Mouse (Mus musculus): ENCODE results near the gene Rfc4. TPM values are rescaled to one million over a fixed set of nuclear protein-coding genes. Genes with fewer than 3 reads are reported as not detected.

Rfc4 gene
- 10 to 100 TPM; 34.9 to 37.4 TPM for total RNA-seq (2021)

DNA sequence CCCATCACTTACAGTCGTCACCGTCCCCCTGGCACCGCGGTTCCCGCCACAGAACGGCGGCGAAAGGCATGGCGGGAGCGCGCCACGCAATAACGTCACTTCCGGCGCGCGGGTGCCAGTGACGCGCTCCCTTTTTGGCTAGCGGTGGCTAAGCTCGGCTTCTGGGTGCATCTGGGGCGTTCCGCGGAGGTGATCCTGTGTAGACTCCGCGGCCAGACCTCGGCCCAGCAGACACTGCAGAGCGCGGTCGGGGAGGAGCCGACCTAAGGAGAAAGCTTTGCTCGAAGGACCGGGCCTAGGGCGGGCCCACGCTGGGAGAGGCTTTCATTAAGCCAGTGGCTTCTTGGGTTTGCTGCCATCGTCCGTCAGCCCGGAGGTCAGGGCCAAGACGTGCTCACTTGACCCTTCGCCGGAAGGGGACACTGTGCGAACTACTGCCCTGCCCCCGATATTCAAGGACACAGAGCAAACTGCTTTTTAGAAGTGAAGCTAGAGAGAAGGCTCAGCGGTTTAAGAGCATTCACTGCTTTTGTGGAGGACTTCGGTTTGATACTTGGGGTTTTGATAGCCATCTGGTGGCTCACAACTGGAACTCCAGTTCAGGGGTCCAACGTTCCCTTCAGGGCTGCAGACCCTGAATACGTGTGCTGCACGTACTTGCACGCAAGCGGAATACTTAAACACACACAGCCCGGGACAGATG, at the start of gene Rfc4:
Gene Rfc4, minus strand, starts transcription at position 65 of the 703 bp plus-strand sequence.
- peak; percentile 93 for DNase-seq

DNA sequence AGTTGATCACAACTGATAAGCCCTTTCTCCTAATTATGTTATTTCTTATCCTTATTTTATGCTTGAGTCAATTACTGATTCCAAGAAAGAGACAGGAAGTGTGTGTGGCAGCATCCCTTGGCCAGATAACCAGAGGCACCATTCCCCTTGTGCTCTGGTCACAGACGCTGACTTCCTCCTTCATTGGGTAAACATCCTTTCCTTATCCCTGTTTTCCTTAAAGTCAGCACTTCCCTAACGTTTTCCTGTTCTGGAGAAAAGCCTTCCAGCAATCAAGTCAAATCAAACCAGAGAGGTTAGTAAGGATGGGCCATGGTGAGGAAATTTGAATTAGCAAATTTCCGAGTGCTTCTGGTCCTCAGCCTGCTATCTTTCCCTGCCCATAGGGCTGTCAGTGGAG, 48.4 kb upstream of the Rfc4 start:
- DNase-seq: no peak

DNA sequence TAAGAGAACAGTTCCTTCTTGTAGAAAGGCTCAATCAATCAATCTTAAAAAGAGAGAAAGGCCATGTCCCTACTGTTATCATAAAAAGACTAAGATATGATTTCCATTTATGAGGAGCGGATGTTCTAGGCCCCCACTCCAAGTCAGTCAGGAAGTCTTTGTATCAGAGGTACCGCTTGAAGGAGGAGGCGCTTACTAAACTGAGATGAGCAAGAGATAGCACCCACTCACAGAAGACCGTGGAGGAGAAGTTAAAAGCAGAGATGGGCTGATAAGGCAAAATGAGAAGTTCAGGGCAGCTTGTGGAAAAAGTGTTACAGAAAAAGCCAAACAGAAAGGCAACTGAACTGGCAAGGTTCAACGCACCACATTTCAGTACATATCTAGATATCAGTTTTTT, 47.3 kb upstream of the Rfc4 start:
- no peak for DNase-seq

DNA sequence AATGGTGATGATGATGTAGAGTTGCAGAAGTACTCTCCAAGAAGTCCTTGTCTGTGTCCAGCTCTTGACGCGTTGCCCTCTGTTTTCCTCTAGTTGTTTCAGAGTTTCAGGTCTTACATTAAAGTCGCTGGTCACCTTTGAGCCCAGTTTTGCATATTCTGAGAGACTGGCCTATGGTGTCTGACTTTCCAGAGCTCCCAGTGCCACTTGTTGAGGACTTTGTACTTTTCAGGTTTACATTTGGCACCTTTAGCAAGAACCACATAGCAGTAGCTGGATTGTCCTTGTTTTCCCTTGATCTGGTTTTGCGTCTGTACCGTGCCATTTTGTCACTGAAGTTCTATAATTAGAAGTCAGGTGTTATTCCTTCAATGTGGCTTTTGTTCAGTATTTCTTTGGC, 46.4 kb upstream of the Rfc4 start:
- no peak for DNase-seq

DNA sequence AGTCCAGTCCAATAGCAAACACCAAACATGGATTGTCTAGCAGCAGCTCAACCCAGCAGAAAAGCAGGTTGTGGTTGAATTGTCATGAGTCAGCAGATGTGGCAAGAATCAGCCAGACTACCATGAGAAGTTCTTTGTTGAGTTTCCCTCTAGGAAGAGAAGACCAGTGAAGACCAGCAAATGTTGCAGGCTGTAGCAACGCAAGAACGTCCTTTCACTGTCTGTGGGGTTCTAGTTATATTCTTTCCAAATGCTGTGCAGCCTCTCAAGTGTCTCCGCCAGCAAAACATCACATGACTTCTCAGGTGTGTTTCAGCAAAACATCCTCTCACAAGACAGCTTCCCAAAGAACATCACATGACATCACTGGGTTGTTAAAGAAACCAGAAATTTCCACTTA, 43.3 kb upstream of the Rfc4 start:
- no peak for DNase-seq

DNA sequence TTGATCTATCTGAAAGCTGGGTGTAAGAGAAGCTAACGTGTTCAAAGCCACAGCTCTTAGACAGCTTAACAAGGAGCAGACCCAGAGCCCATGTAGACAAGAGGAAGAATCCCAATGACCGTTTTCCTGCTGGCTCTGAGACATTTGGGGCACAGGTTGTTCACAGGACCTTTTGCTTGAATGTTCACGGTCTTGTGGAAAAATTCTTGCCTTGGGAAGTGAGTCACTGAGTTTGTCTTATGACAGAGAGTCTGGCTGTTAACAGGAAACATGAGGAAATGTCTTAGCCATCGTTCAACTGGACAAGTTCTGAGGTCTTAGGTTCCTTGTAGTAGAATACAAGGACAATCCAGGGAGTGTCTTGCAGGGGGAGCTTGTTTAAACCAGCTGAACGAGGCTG, 39.5 kb upstream of the Rfc4 start:
- DNase-seq: no peak

DNA sequence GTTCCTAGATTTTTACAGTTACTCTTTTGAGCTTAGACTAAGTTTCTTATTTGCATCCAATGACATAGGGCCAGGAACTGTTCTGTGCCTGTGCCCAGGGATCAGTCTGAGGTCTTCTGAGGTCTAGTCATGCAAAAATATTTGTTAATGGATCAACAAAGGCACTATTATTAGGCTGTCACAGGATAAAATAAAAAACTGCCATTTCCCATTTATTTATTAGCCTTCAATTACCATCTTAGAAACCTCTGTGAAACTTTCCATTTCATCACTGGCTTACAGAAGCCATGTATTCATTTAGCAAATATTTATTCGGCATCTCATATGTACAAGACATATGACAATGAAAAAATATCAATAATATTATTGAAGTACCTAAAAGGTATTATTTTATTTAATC, 39.1 kb upstream of the Rfc4 start:
- no peak for DNase-seq

DNA sequence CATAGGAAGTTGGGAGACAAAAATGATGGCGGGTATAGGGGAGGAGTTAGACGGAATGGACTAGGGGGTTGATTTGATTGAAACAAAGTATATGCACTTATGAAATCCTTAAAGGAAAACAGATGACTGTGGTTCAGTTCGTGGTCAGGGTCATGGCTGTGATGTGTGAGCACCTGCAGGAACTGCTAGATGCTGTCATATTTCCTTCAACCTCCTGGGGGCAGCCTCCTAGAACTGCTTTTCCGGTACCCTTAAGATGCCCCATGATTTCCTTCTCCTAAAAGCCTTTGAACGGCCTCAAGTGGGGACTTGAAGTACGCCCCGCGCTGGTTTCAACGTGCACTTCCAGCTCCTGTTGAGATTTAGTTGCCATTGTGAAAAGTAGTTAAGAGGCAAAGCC, 37.9 kb upstream of the Rfc4 start:
- DNase-seq: no peak

DNA sequence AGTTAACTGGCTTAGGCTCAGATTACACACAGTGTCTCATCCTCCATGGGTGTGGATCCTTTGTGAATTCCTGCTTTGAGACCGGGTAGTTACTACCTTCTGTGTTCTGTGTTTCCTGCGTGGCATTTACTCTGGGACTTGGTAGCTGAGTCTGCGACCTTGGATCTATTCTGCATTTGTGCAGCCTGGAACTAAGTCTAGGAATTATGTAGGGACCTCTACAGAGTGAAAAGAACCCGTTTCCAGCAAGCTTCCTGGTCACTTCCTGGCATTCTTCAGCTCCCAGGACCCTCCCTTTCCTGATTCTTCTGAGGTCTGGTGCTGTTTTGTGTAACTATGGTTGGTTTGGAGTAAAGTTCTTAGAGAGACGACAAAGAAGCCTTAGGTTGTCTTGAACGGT, 36.9 kb upstream of the Rfc4 start:
- no peak for DNase-seq

DNA sequence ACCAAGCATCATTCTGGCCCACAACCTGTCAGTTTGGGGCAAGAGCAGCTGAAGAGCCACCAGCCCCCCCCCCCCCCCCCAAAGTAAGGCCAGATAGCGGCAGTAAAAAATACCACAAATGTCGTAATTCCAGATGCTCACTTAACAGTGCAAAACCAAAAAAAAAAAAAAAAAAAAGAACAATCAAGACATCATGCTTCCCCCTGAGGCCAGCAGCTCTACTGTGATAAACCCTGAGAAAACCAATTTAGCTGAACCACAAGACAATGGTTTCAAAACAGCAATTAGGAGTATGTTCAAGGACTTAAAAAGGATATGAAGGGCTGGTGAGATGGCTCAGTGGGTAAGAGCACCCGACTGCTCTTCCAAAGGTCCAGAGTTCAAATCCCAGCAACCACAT, 34.6 kb upstream of the Rfc4 start:
- no peak for DNase-seq

DNA sequence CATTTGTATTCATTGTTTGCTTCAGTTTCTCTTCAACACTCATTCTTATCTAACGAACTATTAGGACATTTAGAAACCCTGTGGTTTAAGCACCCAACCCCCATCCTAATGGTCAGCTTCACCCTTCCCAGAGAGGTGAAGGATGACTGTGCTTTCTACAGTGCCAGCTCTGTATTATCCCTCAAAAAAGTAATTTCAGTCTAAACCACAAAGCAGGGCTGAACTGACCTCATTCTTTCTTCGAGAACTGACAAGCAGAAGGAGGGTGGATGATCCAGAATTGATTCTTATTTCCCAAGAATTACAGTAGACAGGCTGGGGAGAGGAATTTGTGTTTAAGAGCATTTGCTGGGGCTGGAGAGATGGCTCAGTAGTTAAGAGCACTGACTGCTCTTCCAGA, 32.2 kb upstream of the Rfc4 start:
- DNase-seq: no peak

DNA sequence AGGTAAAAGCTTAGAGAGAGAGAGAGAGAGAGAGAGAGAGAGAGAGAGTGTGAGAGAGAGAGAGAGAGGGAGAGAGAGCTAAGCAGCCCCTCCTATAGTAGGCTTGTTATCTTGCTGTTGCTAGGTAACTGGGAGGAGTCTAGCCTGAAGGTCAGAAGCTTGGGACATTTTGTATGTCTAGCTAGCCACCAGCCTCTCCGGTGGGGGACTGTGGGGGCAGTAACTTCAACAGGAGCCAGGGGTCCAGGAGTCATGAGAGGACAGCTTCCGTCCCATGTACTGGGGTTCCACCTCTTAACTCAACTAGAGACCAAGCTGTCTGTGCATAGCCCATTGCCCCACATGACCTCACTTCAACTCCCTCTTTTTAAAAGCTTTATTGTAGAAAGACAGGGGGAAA, 31.4 kb upstream of the Rfc4 start:
- DNase-seq: no peak

DNA sequence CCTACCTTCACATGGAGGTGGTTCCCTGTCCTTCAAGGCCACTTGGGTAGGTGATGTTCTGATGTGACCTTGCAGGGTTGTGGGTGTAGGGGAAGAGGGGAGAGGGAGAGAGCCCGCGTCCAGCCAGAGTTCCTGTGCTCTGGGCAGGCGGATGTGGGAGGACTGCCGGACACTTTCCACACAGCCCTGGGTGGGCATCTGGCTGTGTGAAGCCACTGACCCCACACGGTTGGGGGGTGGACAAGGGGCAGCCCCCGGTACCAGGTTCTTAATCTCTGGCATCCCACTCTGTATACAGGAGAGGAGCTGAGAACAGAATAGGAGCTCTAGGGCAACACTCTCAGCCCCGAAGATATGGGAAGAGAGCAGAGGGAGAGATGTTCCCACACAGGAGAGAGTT, 30.8 kb upstream of the Rfc4 start:
- DNase-seq: no peak

DNA sequence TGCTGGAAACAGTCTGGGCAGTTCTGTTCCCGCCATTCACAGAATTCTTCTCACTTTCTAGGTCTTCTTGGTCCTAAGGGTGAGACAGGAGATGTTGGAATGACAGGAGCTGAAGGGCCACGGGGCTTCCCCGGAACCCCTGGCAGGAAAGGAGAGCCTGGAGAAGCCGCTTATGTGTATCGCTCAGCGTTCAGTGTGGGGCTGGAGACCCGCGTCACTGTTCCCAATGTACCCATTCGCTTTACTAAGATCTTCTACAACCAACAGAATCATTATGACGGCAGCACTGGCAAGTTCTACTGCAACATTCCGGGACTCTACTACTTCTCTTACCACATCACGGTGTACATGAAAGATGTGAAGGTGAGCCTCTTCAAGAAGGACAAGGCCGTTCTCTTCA, 29.5 kb upstream of the Rfc4 start:
- DNase-seq: no peak

DNA sequence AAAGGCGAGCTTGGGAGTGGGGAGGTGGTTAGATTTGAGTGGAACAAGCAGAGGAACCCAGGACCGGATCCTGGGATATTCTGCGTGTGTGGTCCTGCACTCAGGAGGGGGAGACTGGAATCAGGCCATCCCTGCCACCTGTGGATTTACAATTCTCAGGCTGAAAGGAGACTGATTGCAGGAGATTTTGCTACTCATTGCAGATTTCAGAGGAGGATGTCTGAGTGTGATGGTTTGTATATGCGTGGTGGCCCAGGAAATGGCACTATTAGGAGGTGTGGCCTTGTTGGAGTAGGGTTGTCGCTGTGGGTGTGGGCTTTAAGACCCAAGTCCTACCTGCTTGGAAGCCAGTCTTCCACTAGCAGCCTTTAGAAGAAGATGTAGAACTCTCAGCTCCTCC, 26.7 kb upstream of the Rfc4 start:
- no peak for DNase-seq

DNA sequence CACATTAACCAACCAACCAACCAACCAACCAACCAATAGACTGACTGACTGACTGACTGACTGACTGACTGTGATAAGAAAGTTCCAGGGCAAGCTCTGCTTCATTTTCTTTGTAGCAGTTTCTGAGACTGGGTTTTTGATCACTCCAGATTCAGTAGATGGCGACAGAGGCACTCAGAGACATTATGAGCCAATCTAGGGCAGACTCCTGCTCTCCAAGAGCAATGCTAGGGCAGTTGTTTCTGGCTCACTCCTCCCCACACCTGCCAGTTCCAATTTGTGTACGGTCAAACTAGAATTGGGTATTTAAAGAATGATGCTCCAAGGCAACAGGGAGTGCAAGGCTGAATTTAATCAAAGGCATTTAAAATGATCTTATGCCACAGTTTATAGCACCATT, 23.9 kb upstream of the Rfc4 start:
- peak; percentile 49 for DNase-seq

DNA sequence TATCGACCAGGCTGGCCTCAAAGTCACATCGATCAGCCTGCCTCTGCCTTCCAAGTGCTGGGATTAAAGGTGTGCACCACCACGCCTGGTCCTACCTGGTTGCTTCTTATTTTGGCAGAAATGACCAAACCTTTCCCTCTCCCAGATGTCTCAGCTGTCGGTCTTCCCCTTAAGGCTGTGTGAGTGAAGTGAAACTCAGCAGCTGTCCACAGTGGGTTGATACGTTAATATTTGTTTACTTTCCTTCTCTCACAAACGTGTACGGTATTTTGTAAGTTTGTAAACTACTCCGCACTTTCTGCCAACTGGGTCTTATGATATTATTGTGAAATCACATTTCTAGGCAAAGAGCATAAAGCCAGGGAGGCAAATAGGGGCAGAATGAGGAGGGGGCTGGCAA, 21.9 kb upstream of the Rfc4 start:
- DNase-seq: no peak

DNA sequence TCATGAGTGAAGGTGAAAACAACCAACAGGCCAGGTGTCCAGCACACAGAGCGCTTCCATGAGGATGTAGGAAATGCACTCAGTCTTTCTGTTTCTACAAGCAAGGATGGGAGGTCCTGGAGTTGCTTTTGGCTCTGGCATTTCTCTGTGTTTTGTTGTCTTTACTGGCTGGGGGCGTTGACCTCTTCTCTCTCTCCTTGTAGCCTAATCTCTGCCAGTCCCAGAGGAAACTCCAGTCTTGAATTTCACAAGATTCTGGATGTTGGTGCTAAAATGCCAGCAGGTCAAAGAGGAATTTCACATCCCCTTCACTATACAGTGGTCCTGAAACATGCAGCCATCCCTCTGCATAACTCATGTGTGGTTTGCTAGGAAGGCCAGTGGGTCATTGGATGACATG, 21.4 kb upstream of the Rfc4 start:
- DNase-seq: no peak

DNA sequence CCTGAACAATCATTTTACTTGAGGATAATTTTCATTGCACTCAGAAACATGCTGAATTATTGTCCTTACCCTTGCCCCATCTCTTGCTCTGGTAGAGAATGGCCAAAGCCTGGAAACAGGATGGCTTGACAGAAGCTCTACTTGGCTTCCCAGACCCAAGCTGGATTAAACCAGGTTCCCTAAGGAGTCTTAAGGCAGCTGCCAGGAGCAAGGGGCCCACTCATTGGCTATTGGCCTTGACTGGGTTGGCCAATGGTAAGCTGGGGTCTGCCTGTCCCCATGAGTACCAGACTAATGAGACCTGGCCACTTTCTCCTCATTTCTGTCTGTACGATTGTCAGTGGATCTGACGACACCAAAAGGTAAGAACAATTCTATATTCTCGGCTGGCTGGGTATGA, 18.7 kb upstream of the Rfc4 start, which contains the start of gene Adipoq:
Gene Adipoq, plus strand, starts transcription at position 257 of the 400 bp plus-strand sequence.
- no peak for DNase-seq

DNA sequence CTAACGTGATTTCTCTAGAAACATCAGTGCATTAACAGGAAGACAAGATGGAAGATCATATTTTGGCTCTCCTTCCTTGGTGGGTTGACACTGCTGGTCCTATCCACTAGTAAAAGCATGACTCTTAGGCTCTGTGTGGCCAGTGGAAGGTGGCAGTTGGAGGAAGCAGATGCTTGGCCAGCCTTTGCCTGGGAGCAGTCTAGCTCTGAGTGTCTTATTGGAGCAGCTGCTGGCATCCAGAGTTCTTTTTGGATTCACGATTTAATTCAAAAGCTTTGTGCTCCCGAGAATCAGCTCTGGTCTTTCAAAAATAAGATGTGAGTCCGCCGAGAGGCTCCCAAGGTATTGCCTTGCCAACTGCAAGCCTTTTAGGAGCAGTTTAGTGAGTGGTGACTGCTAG, 17.7 kb upstream of the Rfc4 start:
- no peak for DNase-seq

DNA sequence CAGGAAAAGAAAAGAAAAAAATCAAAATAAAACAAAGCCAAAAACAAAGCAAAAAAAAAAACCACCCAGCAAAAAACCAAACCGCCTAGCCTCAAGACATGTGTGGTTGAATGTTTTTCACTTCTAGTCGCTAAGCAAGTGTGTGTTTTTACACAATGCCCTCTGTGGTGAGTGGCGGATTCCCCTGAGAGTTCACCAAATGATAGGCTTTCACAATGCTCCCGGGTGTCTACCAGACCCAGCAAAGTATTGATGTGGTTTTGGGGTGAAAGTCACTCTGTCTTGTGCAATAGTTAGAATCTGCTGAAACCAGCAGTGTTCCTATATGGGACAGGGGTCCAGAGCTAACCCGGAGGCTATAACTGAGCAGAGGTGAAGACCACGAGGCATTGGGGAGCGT, 16.8 kb upstream of the Rfc4 start:
- no peak for DNase-seq

DNA sequence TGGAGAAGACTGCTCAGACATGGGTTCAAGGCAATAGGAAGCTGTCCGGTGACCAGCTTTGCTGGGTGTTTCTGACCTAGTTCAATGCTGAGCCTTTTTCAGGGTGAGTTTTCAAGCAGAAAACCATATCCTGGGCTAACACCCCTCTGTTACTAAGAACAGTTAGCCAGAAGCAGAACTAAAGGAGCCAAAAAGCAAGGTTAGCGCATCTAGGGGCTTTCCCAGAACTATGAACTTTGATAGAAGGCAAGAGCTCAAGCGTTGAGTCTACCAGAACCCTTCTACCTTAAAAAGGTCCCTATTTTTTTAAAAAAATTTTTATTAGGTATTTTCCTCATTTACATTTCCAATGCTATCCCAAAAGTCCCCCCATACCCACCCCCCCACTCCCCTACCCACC, 13.4 kb upstream of the Rfc4 start:
- no peak for DNase-seq

DNA sequence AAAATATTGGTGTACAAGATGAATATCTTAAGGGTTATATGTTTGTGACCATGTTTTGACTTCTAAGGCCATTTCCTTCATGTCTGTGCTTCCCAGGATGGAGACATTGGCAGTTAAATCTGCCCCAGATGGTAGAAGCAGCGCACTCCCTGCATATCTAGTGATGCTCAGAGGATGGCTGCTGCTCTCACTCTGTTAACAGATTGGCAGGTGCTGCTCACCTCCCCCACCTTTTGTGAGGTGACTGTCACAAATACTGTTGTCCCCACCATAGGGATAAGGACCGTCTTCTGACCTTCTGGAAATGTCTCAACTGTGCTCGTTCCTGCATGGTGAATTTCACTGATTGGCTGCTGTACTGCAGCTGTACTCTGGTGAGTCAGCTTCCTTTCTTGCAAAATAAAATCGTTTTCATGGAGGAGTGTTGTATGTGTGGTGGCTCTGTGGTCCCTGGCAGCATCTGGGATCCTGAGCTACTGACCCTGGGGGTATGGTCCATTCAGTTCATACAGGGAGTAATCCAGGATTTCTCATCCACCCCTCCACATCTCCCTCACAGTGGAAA, 9.0 kb upstream of the Rfc4 start:
- DNase-seq: no peak

DNA sequence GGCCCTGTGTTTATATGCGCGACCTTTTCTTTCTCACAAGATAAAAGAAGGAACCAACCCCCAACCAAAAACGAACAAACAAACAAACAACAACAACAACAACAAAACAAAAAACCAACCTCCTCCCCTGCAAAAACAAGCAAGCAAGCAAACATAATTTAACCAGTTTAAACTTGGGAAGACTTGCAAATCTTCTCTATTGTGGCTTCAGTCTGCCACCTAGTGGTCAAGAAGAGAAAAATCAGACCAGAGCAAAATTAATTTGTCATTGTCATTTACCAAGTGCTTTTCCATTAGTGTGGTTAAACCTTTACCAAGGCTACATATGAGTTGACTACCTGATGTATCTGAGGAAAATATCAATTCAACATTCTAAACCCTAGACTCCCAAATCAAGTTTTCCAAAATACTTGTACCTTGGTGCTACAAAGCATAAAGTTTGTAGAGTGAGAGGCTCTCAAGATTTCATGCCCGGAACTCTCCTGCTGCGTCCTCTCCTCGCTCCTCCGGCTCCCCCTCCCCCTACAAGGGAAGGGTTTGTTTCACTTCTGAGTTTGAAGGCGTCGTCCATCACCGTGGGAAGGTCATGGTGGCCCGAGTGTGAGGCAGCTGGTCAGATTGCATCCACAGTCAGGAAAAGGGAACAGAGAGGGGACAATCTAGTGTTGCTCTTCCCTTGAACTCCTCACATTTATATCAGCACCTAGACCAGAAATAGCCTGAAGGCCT, 8.0 kb upstream of the Rfc4 start:
- no peak for DNase-seq
